In genomic region chr10:37240201-37240600, GRCm38 (mm10) we compare ENCODE assay signal across 22 mouse cellular contexts.
DNase-seq lines count a peak whose midpoint lies in the region; ATAC-seq and TF ChIP-seq lines count a peak whose summit lies in the region.
"Had no signal": no experiment of that assay in that cellular context is flagged by ENCODE, and none has a peak within 500 bp of the region (broad histone marks: within the 10 kb centered on the region; RNA-seq: fewer than 3 reads in every experiment).

No protein-coding gene starts in this region.

- H3K79me2 ChIP-seq in heart, adult 2 months (replicated peaks; ENCODE audit: control insufficient read depth, insufficient read depth, low read length): no peaks in the 10 kb centered on the region

- ATAC-seq in midbrain, embryonic 11.5 days (ENCODE audit: low FRiP score): no peak
- ATAC-seq in midbrain, embryonic 13.5 days: no peak
- ATAC-seq: forebrain, embryonic 15.5 days; hindbrain, embryonic 16.5 days had no signal

- no peak overlapping the region for H3K9ac ChIP-seq in heart, adult 2 months (ENCODE audit: low read depth, low read length)
- no peak overlapping the region for H3K9ac ChIP-seq in midbrain, embryonic 11.5 days (ENCODE audit: low read length)
- H3K9ac ChIP-seq in midbrain, embryonic 13.5 days (replicated peaks): no peak overlapping the region
- H3K9ac ChIP-seq: embryonic facial prominence, embryonic 12.5 days; embryonic facial prominence, embryonic 15.5 days; forebrain, embryonic 12.5 days; forebrain, embryonic 15.5 days; hindbrain, embryonic 12.5 days had no signal

- TF ChIP-seq CTCF in heart, adult 2 months (IDR thresholded peaks at IDR 0.05): no peak
- no peak for TF ChIP-seq CTCF in embryonic fibroblast, embryonic 13.5 days (IDR thresholded peaks at IDR 0.05; ENCODE audit: borderline replicate concordance, insufficient read depth, low read length)

- TF ChIP-seq EP300 in heart, adult 2 months (IDR thresholded peaks at IDR 0.05; ENCODE audit: insufficient read depth, low read depth, low read length): no peak

- DNase-seq in heart, adult 11 months: peak; percentile 42
- no peak for DNase-seq in heart, adult 2 months
- DNase-seq in midbrain, embryonic 11.5 days (ENCODE audit: low spot score, missing footprints): peak; percentile 64
- DNase-seq in layer of hippocampus, adult 11-12 months (ENCODE audit: low spot score): no peak
- no peak for DNase-seq in left cerebral cortex, adult 18-20 months (ENCODE audit: low spot score in 2 of 2)
- DNase-seq in urinary bladder, adult 18-20 months (ENCODE audit: low spot score in 2 of 2): no peak
- DNase-seq: adrenal gland, postnatal 10 days; adrenal gland, postnatal 36 days; cerebellum, adult 18-20 months; cerebellum, adult 9-10 months; cerebellum, postnatal 25 days; gastrocnemius, postnatal 25 days had no signal

- intact Hi-C loops in heart, adult 2 months (cut with DNase I): no loop called here

- no peak for TF ChIP-seq POLR2A in heart, adult 2 months (IDR thresholded peaks at IDR 0.05; ENCODE audit: insufficient read depth, low read depth, low read length)
- no peak for TF ChIP-seq POLR2A in embryonic fibroblast, embryonic 13.5 days (IDR thresholded peaks at IDR 0.05; ENCODE audit: low read depth, low read length)

- H3K36me3 ChIP-seq in heart, adult 2 months (ENCODE audit: control insufficient read depth, insufficient read depth, low read length): peaks cover 6% of the 10 kb centered on the region
- H3K36me3 ChIP-seq in midbrain, embryonic 11.5 days (ENCODE audit: control insufficient read depth, insufficient read depth, low read length): no peaks in the 10 kb centered on the region
- H3K36me3 ChIP-seq in midbrain, embryonic 13.5 days: no peaks in the 10 kb centered on the region
- H3K36me3 ChIP-seq: embryonic facial prominence, embryonic 12.5 days; embryonic facial prominence, embryonic 15.5 days; forebrain, embryonic 12.5 days; forebrain, embryonic 15.5 days; hindbrain, embryonic 12.5 days had no signal

- no peaks in the 10 kb centered on the region for H3K27me3 ChIP-seq in heart, adult 2 months (ENCODE audit: control insufficient read depth, insufficient read depth, low read length)
- H3K27me3 ChIP-seq in midbrain, embryonic 11.5 days (ENCODE audit: control insufficient read depth, insufficient read depth, low read length): no peaks in the 10 kb centered on the region
- no peaks in the 10 kb centered on the region for H3K27me3 ChIP-seq in midbrain, embryonic 13.5 days
- H3K27me3 ChIP-seq: embryonic facial prominence, embryonic 12.5 days; embryonic facial prominence, embryonic 15.5 days; forebrain, embryonic 12.5 days; forebrain, embryonic 15.5 days; hindbrain, embryonic 12.5 days had no signal

- no peaks in the 10 kb centered on the region for H3K9me3 ChIP-seq in midbrain, embryonic 11.5 days (ENCODE audit: control insufficient read depth, low read length)
- H3K9me3 ChIP-seq in midbrain, embryonic 13.5 days: no peaks in the 10 kb centered on the region
- H3K9me3 ChIP-seq: embryonic facial prominence, embryonic 12.5 days; embryonic facial prominence, embryonic 15.5 days; forebrain, embryonic 12.5 days; forebrain, embryonic 15.5 days; hindbrain, embryonic 12.5 days had no signal

- 70% methylated on average over 3 of the region's 3 CpGs for WGBS in heart, adult 2 months
- WGBS in midbrain, embryonic 11.5 days: 74% methylated on average over 3 of the region's 3 CpGs
- 83% methylated on average over 3 of the region's 3 CpGs for WGBS in midbrain, embryonic 13.5 days

- H3K4me1 ChIP-seq in heart, adult 2 months (ENCODE audit: control insufficient read depth, insufficient read depth, low read length): no peaks in the 10 kb centered on the region; the same call in none of the 2 replicates
- H3K4me1 ChIP-seq in midbrain, embryonic 11.5 days (ENCODE audit: control insufficient read depth, insufficient read depth, low read length): no peaks in the 10 kb centered on the region
- H3K4me1 ChIP-seq in midbrain, embryonic 13.5 days (replicated peaks): no peaks in the 10 kb centered on the region
- peaks cover 12% of the 10 kb centered on the region for H3K4me1 ChIP-seq in embryonic fibroblast, embryonic 13.5 days (ENCODE audit: control insufficient read depth, insufficient read depth, low read length)
- H3K4me1 ChIP-seq: forebrain, embryonic 12.5 days; forebrain, embryonic 15.5 days; hindbrain, embryonic 12.5 days had no signal

- no peak overlapping the region for H3K4me3 ChIP-seq in heart, adult 2 months
- H3K4me3 ChIP-seq in midbrain, embryonic 11.5 days (ENCODE audit: low read depth, low read length): no peak overlapping the region
- no peak overlapping the region for H3K4me3 ChIP-seq in midbrain, embryonic 13.5 days (replicated peaks)
- no peak overlapping the region for H3K4me3 ChIP-seq in embryonic fibroblast, embryonic 13.5 days (ENCODE audit: insufficient read depth, low read length)
- H3K4me3 ChIP-seq: embryonic facial prominence, embryonic 12.5 days; embryonic facial prominence, embryonic 15.5 days; erythroblast, embryonic 14.5 days; forebrain, embryonic 12.5 days; forebrain, embryonic 15.5 days; hindbrain, embryonic 12.5 days had no signal

- no peak overlapping the region for H3K27ac ChIP-seq in heart, adult 2 months
- no peak overlapping the region for H3K27ac ChIP-seq in midbrain, embryonic 11.5 days (ENCODE audit: low read depth, low read length)
- H3K27ac ChIP-seq in midbrain, embryonic 13.5 days: no peak overlapping the region
- peak overlapping the region; percentile 95 for H3K27ac ChIP-seq in embryonic fibroblast, embryonic 13.5 days (ENCODE audit: insufficient read depth, low read length)
- H3K27ac ChIP-seq: forebrain, embryonic 12.5 days; forebrain, embryonic 15.5 days; hindbrain, embryonic 12.5 days had no signal

- H3K4me2 ChIP-seq in midbrain, embryonic 11.5 days: no peak overlapping the region
- no peak overlapping the region for H3K4me2 ChIP-seq in midbrain, embryonic 13.5 days (replicated peaks)
- H3K4me2 ChIP-seq: embryonic facial prominence, embryonic 12.5 days; embryonic facial prominence, embryonic 15.5 days; forebrain, embryonic 12.5 days; forebrain, embryonic 15.5 days; heart, embryonic 11.5 days; hindbrain, embryonic 12.5 days had no signal

Comparison
In these comparisons a context has a peak if more than half of its experiments do, and no peak if none do; other contexts are left out.
1. DNase-seq: peak in heart, adult 11 months (single experiment) and midbrain, embryonic 11.5 days (single experiment); none in heart, adult 2 months (0 of 2), layer of hippocampus, adult 11-12 months (single experiment), left cerebral cortex, adult 18-20 months (0 of 2) and urinary bladder, adult 18-20 months (0 of 2).